ENCODE assay signal across 15 mouse cellular contexts in the genomic region with DNA sequence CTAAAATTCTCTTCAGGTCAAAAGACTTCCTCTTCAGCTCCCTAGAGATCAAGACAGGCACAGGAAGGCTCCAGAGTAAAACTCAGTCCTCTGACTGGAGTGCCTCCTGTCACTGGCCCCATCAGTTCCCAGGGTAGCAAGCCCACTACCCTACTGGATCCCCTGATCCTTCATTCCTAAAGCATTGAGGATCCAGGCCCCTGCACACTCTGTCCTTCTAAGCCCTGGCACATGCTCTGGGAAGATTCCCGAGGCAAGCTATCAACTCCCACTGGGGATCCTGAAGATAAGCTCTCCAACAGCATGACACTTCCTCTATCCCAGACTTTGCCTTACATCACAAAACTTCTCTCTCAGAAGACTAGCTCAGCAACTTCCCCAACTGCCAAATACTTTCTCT. TPM values are rescaled to one million over a fixed set of nuclear protein-coding genes. Genes with fewer than 3 reads are reported as not detected.
DNase-seq lines count a peak whose midpoint lies in the region; ATAC-seq and TF ChIP-seq lines count a peak whose summit lies in the region.
"Had no signal": no experiment of that assay in that cellular context is flagged by ENCODE, and none has a peak within 500 bp of the region (broad histone marks: within the 10 kb centered on the region; RNA-seq: fewer than 3 reads in every experiment).

No protein-coding gene starts in this region.

- peak overlapping the region; percentile 49; the same call in 1 of the 2 replicates for H3K27ac ChIP-seq in layer of hippocampus, adult 2 months
- H3K27ac ChIP-seq in liver, embryonic 13.5 days = peak overlapping the region; percentile 93
- H3K27ac ChIP-seq: hindbrain, embryonic 12.5 days; limb, embryonic 10.5 days had no signal

- peak; percentile 57 to 62 for DNase-seq in heart, adult 18-20 months
- no peak for DNase-seq in heart, postnatal 10 days
- no peak for DNase-seq in layer of hippocampus, adult 2 months (ENCODE audit: low spot score in 2 of 2)
- DNase-seq in layer of hippocampus, adult 8-10 months (ENCODE audit: low spot score in 2 of 2) = no peak
- no peak for DNase-seq in liver, embryonic 13.5 days
- no peak for DNase-seq in adrenal gland, adult 2 months
- DNase-seq in adrenal gland, postnatal 10 days = no peak
- DNase-seq: B cell, adult 2 months had no signal

- H3K4me2 ChIP-seq in liver, embryonic 13.5 days = 0 out of 2 replicates have a peak overlapping the region, but pooled peaks have one; percentile 13
- H3K4me2 ChIP-seq: hindbrain, embryonic 12.5 days had no signal

- intact Hi-C loops in heart, postnatal 10 days (cut with DNase I) = no loop called here

- H3K4me3 ChIP-seq in layer of hippocampus, adult 2 months = no peak overlapping the region
- no peak overlapping the region for H3K4me3 ChIP-seq in liver, embryonic 13.5 days (replicated peaks)
- H3K4me3 ChIP-seq: hindbrain, embryonic 12.5 days; limb, embryonic 10.5 days had no signal

- H3K9ac ChIP-seq in liver, embryonic 13.5 days = no peak overlapping the region
- H3K9ac ChIP-seq: hindbrain, embryonic 12.5 days had no signal

- peaks cover 84% of the 10 kb centered on the region for H3K4me1 ChIP-seq in liver, embryonic 13.5 days (replicated peaks)

- peaks cover 9% of the 10 kb centered on the region for H3K36me3 ChIP-seq in liver, embryonic 13.5 days

- H3K9me3 ChIP-seq in liver, embryonic 13.5 days (replicated peaks) = no peaks in the 10 kb centered on the region
- H3K9me3 ChIP-seq: G1E; hindbrain, embryonic 12.5 days; limb, embryonic 10.5 days had no signal

- 26% methylated on average over 1 of the region's 1 CpGs for WGBS in liver, embryonic 13.5 days (ENCODE audit: insufficient replicate concordance)

- peak; percentile 35; the same call in 1 of the 2 replicates for ATAC-seq in granulocyte monocyte progenitor cell, adult 5-6 weeks (replicated peaks; ENCODE audit: poor library complexity, severe bottlenecking)
- no peak for ATAC-seq in liver, embryonic 13.5 days (ENCODE audit: low read depth)
- ATAC-seq: activated CD4-positive, CD25-positive, alpha-beta regulatory T cell, adult 4 months had no signal

- no peaks in the 10 kb centered on the region for H3K27me3 ChIP-seq in liver, embryonic 13.5 days
- H3K27me3 ChIP-seq: hindbrain, embryonic 12.5 days had no signal

- no peak for TF ChIP-seq CTCF in layer of hippocampus, adult 2 months (conservative IDR thresholded peaks at IDR 0.05)

RNA-seq across cellular contexts. Expression of gene Atp6v0d1, which starts 22.1 kb away (rescaled TPM):
- 10 to 100 TPM; 50.4 to 53.2 TPM for total RNA-seq in heart, adult 18-20 months (2021)
- total RNA-seq in heart, postnatal 10 days (2021) = 10 to 100 TPM; 60.1 to 64.0 TPM
- 100 to 1,000 TPM; 278 to 305 TPM for total RNA-seq in layer of hippocampus, adult 2 months (2021)
- 100 to 1,000 TPM; 258 to 301 (median 285) TPM for total RNA-seq in layer of hippocampus, adult 8-10 months (2022)
- total RNA-seq in granulocyte monocyte progenitor cell, adult 5-6 weeks (2014; fragmentation: Nextera tagmentation) = 112 and 132 TPM in 2 replicates
- total RNA-seq in granulocyte monocyte progenitor cell, adult 5-6 weeks (2017) = 47.1 and 47.3 TPM in 2 replicates
- polyA plus RNA-seq in liver, embryonic 13.5 days (2015; fragmentation: Nextera tagmentation; extraction: Ambion mirVana) = 49.4 and 52.7 TPM in 2 replicates
- 100 to 1,000 TPM; 113 to 118 TPM for total RNA-seq in adrenal gland, adult 2 months (2021)
- polyA plus RNA-seq in adrenal gland, adult 2 months (2012; rRNA removed) = 77.6 and 80.3 TPM in 2 replicates
- total RNA-seq in adrenal gland, postnatal 10 days (2021) = 10 to 100 TPM; 92.8 to 94.0 TPM

RNA-seq across cellular contexts. Expression of gene Hsd11b2, which starts 25.1 kb away (rescaled TPM):
- under 1 TPM; 0.21 to 0.22 TPM for total RNA-seq in heart, adult 18-20 months (2021)
- total RNA-seq in heart, postnatal 10 days (2021) = 1 to 10 TPM in 1 of 2 experiments, under 1 TPM in 1; 0.60 to 2.1 TPM
- total RNA-seq in layer of hippocampus, adult 2 months (2021) = not detected
- total RNA-seq in layer of hippocampus, adult 8-10 months (2022) = not detected
- not detected in 2 replicates for total RNA-seq in granulocyte monocyte progenitor cell, adult 5-6 weeks (2014; fragmentation: Nextera tagmentation)
- not detected in 2 replicates for total RNA-seq in granulocyte monocyte progenitor cell, adult 5-6 weeks (2017)
- 1.5 and 2.2 TPM in 2 replicates for polyA plus RNA-seq in liver, embryonic 13.5 days (2015; fragmentation: Nextera tagmentation; extraction: Ambion mirVana)
- total RNA-seq in adrenal gland, adult 2 months (2021) = under 1 TPM; 0.14 to 0.35 TPM
- polyA plus RNA-seq in adrenal gland, adult 2 months (2012; rRNA removed) = 1.2 and 2.2 TPM in 2 replicates
- 1 to 10 TPM; 1.9 to 2.5 TPM for total RNA-seq in adrenal gland, postnatal 10 days (2021)
- total RNA-seq: G1E; neutrophil, adult 5-6 weeks had no signal
- polyA plus RNA-seq: activated CD4-positive, CD25-positive, alpha-beta regulatory T cell, adult 4 months; cortical plate, adult 2 months; G1E had no signal

RNA-seq across cellular contexts. Expression of gene Zdhhc1, which starts 47.0 kb away (rescaled TPM):
- total RNA-seq in heart, adult 18-20 months (2021) = 10 to 100 TPM; 12.5 to 14.2 TPM
- total RNA-seq in heart, postnatal 10 days (2021) = 10 to 100 TPM; 14.8 to 16.8 TPM
- 10 to 100 TPM; 36.2 to 38.9 TPM for total RNA-seq in layer of hippocampus, adult 2 months (2021)
- 10 to 100 TPM; 35.1 to 41.2 (median 40.8) TPM for total RNA-seq in layer of hippocampus, adult 8-10 months (2022)
- total RNA-seq in granulocyte monocyte progenitor cell, adult 5-6 weeks (2014; fragmentation: Nextera tagmentation) = 1.8 and 10.4 TPM in 2 replicates
- total RNA-seq in granulocyte monocyte progenitor cell, adult 5-6 weeks (2017) = 3.6 and 4.6 TPM in 2 replicates
- 2.1 TPM in 2 replicates for polyA plus RNA-seq in liver, embryonic 13.5 days (2015; fragmentation: Nextera tagmentation; extraction: Ambion mirVana)
- 10 to 100 TPM; 13.8 to 19.2 TPM for total RNA-seq in adrenal gland, adult 2 months (2021)
- 53.3 and 62.5 TPM in 2 replicates for polyA plus RNA-seq in adrenal gland, adult 2 months (2012; rRNA removed)
- total RNA-seq in adrenal gland, postnatal 10 days (2021) = 10 to 100 TPM; 15.1 to 18.4 TPM

Comparison
In these comparisons a context has a peak if more than half of its experiments do, and no peak if none do; other contexts are left out.
1. DNase-seq: peak in heart, adult 18-20 months (2 of 2); none in heart, postnatal 10 days (0 of 2), layer of hippocampus, adult 2 months (0 of 2), layer of hippocampus, adult 8-10 months (0 of 2), liver, embryonic 13.5 days (single experiment), adrenal gland, adult 2 months (single experiment) and adrenal gland, postnatal 10 days (single experiment).